Mouse (Mus musculus) intestine, embryonic 15.5 days (tissue): ENCODE data around the gene Car12. TPM values are rescaled to one million over a fixed set of nuclear protein-coding genes. Genes with fewer than 3 reads are reported as not detected.
"Not testable (repeated sequence)": the region's sequence is repeated elsewhere in the genome, so short reads cannot be mapped to it uniquely, and the experiment has no call there.

Source experiments
- ATAC-seq: fragments of 200-750 bp; cut with Nextera tagmentation; 2 replicates; pipeline ENCODE4 v1.8.0; 2017; ENCODE audit warnings: moderate TSS enrichment, moderate library complexity
- H3K27ac ChIP-seq: fragments of 300-500 bp; sonication (generic); 2 replicates; pipeline ENCODE4 v1.5.1; 2015; ENCODE audit warnings: mild to moderate bottlenecking, inconsistent platforms
- H3K27me3 ChIP-seq: fragments of 300-500 bp; sonication (generic); replicated peaks from 2 replicates; pipeline ENCODE4 v1.6.1; 2015; ENCODE audit warnings: inconsistent platforms
- H3K36me3 ChIP-seq: fragments of 300-500 bp; sonication (generic); 2 replicates; pipeline ENCODE4 v1.6.1; 2015; ENCODE audit warnings: inconsistent platforms
- H3K4me1 ChIP-seq: fragments of 300-500 bp; sonication (generic); replicated peaks from 2 replicates; pipeline ENCODE4 v1.6.1; 2015; ENCODE audit warnings: inconsistent platforms
- H3K4me2 ChIP-seq: fragments of 300-500 bp; sonication (generic); replicated peaks from 2 replicates; pipeline ENCODE4 v1.6.1; 2015; ENCODE audit warnings: mild to moderate bottlenecking, inconsistent platforms
- H3K4me3 ChIP-seq: fragments of 300-500 bp; sonication (generic); replicated peaks from 2 replicates; pipeline ENCODE4 v1.5.1; 2015; ENCODE audit warnings: inconsistent platforms
- H3K9ac ChIP-seq: fragments of 300-500 bp; sonication (generic); 2 replicates; pipeline ENCODE4 v1.6.1; 2015; ENCODE audit warnings: inconsistent platforms
- H3K9me3 ChIP-seq: fragments of 300-500 bp; sonication (generic); 2 replicates; pipeline ENCODE4 v1.6.1; 2016; ENCODE audit warnings: inconsistent platforms
- WGBS: fragments of 180-500 bp; shearing (Covaris S2); methylation state at CpG from one replicate; pipeline ENCODE4 v1.1.7; 2015; 5-methylcytosine and 5-hydroxymethylcytosine counted together
- polyA plus RNA-seq: library from polyadenylated mRNA; unstranded; fragments of >200 nt; fragmentation: Nextera tagmentation; extraction: Ambion mirVana; gene quantifications from 2 replicates; pipeline ENCODE4 v1.2.1, GENCODE M21; 2015

Car12 gene
- polyA plus RNA-seq, 1 experiment from 2014 or later = 5.2 TPM

DNA sequence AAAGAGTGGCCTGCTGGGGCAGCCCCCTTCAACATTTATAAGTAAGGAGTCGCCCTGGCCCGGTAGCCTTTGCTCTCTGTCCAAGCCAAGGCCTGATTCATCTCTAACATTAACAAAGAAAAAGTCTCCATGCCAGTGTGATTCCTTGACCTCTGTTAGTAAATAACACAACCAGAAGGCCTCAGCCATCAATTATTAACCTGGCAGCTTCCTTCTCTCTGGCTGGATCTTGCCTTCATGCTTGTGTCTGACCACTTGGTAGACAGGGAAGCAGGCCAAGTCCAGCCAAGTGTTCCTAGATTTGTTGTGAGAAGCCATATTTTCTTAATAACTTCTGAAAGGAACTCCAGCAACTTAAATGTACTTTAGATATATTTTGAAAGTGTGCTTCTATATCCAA is 23.1 kb downstream of the Car12 start:
- WGBS = 74% methylated on average over 2 of the region's 2 CpGs
- ATAC-seq = no peak
- Histone ChIP-seq H3K4me3 (no peak overlapping the region), H3K4me1 (peaks cover 13% of the 10 kb centered on the region), H3K27me3 (no peaks in the 10 kb centered on the region), H3K36me3 (no peaks in the 10 kb centered on the region), H3K4me2 (no peak overlapping the region), H3K9me3 (no peaks in the 10 kb centered on the region), H3K9ac (no peak overlapping the region), H3K27ac (no peak overlapping the region)

DNA sequence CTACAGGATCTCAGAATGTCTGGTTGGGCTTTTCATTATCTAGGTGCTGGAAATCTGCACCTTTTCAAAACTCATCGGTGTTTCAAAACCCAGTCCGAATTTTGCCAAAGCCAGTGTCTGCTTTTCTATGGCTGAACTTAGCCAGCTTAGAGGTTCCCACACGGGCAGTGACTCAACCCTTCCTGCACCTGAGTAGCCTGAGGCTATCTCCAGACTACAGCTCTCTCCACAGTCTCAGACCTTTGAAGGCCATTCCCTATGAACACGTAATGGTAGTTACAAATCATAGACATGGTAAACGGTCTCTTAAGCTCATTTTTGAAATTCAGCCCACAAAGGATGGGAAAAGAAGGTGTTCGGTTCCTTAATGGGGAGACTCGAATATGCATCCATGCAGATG is 26.0 kb downstream of the Car12 start:
- Histone ChIP-seq H3K9me3 (no peaks in the 10 kb centered on the region), H3K4me1 (peaks cover 2% of the 10 kb centered on the region; the same call in 1 of the 2 replicates), H3K4me2 (no peak overlapping the region), H3K27me3 (0 out of 2 replicates have a peak, but pooled peaks cover 3% of the 10 kb centered on the region), H3K9ac (no peak overlapping the region), H3K36me3 (no peaks in the 10 kb centered on the region), H3K27ac (no peak overlapping the region), H3K4me3 (no peak overlapping the region)
- WGBS = 84% methylated on average over 7 of the region's 7 CpGs
- ATAC-seq = no peak

GRCm38 (mm10) chr9:66744531-66744930 is 31.0 kb downstream of the Car12 start:
- H3K4me3 ChIP-seq = no peak overlapping the region
- ATAC-seq = no peak
- no peak overlapping the region for H3K9ac ChIP-seq
- H3K27ac ChIP-seq = no peak overlapping the region
- no peaks in the 10 kb centered on the region for H3K36me3 ChIP-seq
- 0 out of 2 replicates have a peak, but pooled peaks cover 3% of the 10 kb centered on the region for H3K27me3 ChIP-seq
- no peaks in the 10 kb centered on the region for H3K9me3 ChIP-seq
- 65% methylated on average over 2 of the region's 2 CpGs for WGBS
- H3K4me1 ChIP-seq = no peaks in the 10 kb centered on the region
- H3K4me2 ChIP-seq = no peak overlapping the region

DNA sequence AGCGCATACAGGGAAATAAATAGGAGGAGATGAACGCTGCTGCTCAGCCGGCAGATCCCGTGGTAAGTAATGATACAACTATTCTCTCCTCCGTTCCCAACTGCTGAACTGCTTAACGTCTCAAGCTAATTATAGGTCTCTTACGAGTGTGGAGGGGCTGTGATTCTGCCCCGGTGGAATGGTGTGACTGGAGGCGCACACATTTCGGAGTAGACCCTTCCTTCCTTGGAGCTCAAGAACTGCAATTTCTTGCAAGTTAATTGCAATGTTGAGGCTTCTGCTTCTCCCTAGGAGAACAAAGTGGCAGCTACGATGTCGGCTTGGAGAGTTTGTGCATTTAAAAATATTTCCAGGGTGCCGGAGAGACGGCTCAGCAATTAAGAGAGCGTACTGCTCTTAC is 34.9 kb downstream of the Car12 start:
- Histone ChIP-seq H3K4me1 (no peaks in the 10 kb centered on the region), H3K9me3 (no peaks in the 10 kb centered on the region), H3K4me3 (no peak overlapping the region), H3K27me3 (0 out of 2 replicates have a peak, but pooled peaks cover 3% of the 10 kb centered on the region), H3K4me2 (no peak overlapping the region), H3K9ac (no peak overlapping the region), H3K27ac (no peak overlapping the region), H3K36me3 (no peaks in the 10 kb centered on the region)
- WGBS = 80% methylated on average over 15 of the region's 15 CpGs
- ATAC-seq = no peak

GRCm38 (mm10) chr9:66752849-66753248 is 39.4 kb downstream of the Car12 start:
- no peaks in the 10 kb centered on the region for H3K9me3 ChIP-seq
- no peaks in the 10 kb centered on the region for H3K4me1 ChIP-seq
- no peak overlapping the region for H3K4me2 ChIP-seq
- WGBS = 68% methylated on average over 6 of the region's 6 CpGs
- no peak for ATAC-seq
- no peaks in the 10 kb centered on the region for H3K27me3 ChIP-seq
- no peak overlapping the region for H3K27ac ChIP-seq
- H3K4me3 ChIP-seq = no peak overlapping the region
- no peak overlapping the region for H3K9ac ChIP-seq
- H3K36me3 ChIP-seq = no peaks in the 10 kb centered on the region

GRCm38 (mm10) chr9:66760991-66761390 is 47.5 kb downstream of the Car12 start:
- no peak overlapping the region for H3K9ac ChIP-seq
- no peaks in the 10 kb centered on the region for H3K4me1 ChIP-seq
- no peaks in the 10 kb centered on the region for H3K36me3 ChIP-seq
- ATAC-seq = no peak
- H3K4me3 ChIP-seq = no peak overlapping the region
- H3K9me3 ChIP-seq = no peaks in the 10 kb centered on the region
- WGBS = 62% methylated on average over 1 of the region's 1 CpGs
- H3K4me2 ChIP-seq = no peak overlapping the region
- H3K27me3 ChIP-seq = no peaks in the 10 kb centered on the region
- no peak overlapping the region for H3K27ac ChIP-seq

DNA sequence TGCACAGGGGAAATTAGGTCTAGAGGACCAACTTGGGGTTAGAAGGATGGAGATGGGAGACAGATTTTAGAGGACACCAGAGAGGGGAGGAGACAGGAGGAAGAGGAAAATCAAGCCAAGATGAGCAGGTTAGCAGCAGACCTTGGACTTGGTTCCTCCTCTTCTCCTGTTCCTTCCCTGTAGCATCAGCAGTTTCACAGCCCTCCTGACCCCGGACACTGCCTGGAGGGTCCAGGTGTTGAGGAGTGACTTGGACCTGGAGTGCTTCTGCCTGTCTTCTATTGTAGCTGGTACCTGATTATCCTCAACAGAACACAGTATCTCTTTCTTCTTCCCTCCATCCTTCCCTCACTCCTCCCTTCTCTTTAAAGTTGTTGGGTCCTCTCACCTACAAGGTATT is 55.2 kb downstream of the Car12 start:
- no peaks in the 10 kb centered on the region for H3K36me3 ChIP-seq
- no peaks in the 10 kb centered on the region for H3K9me3 ChIP-seq
- H3K27ac ChIP-seq = peak overlapping the region; percentile 56; the same call in 1 of the 2 replicates
- H3K4me2 ChIP-seq = no peak overlapping the region
- H3K4me3 ChIP-seq = no peak overlapping the region
- no peak overlapping the region for H3K9ac ChIP-seq
- ATAC-seq = peak; percentile 39; the same call in 1 of the 2 replicates
- no peaks in the 10 kb centered on the region for H3K27me3 ChIP-seq
- WGBS = 92% methylated on average over 1 of the region's 1 CpGs
- 0 out of 2 replicates have a peak, but pooled peaks cover 2% of the 10 kb centered on the region for H3K4me1 ChIP-seq

- no peaks in the 10 kb centered on the region for H3K9me3 ChIP-seq
- no peaks in the 10 kb centered on the region for H3K27me3 ChIP-seq
- no peak overlapping the region for H3K4me2 ChIP-seq
- no peak overlapping the region for H3K4me3 ChIP-seq
- peak; percentile 97 for ATAC-seq
- H3K9ac ChIP-seq = no peak overlapping the region
- 46% methylated on average over 3 of the region's 3 CpGs for WGBS
- no peaks in the 10 kb centered on the region for H3K36me3 ChIP-seq
- 0 out of 2 replicates have a peak, but pooled peaks cover 2% of the 10 kb centered on the region for H3K4me1 ChIP-seq
- peak overlapping the region; percentile 56; the same call in 1 of the 2 replicates for H3K27ac ChIP-seq
These were observed 55.8 kb downstream of the Car12 start for GRCm38 (mm10) chr9:66769275-66769674.

GRCm38 (mm10) chr9:66770701-66771100 is 57.2 kb downstream of the Car12 start:
- Histone ChIP-seq H3K36me3 (no peaks in the 10 kb centered on the region), H3K4me3 (no peak overlapping the region), H3K9me3 (no peaks in the 10 kb centered on the region), H3K4me1 (0 out of 2 replicates have a peak, but pooled peaks cover 2% of the 10 kb centered on the region), H3K4me2 (no peak overlapping the region), H3K27me3 (no peaks in the 10 kb centered on the region), H3K27ac (no peak overlapping the region), H3K9ac (no peak overlapping the region)
- ATAC-seq = no peak

GRCm38 (mm10) chr9:66784552-66784951 is 71.1 kb downstream of the Car12 start:
- H3K4me1 ChIP-seq, H3K4me3 ChIP-seq, H3K27ac ChIP-seq, H3K9ac ChIP-seq, ATAC-seq, H3K36me3 ChIP-seq, H3K9me3 ChIP-seq, H3K27me3 ChIP-seq, H3K4me2 ChIP-seq: not testable (repeated sequence)
- WGBS = 83% methylated on average over 1 of the region's 3 CpGs

DNA sequence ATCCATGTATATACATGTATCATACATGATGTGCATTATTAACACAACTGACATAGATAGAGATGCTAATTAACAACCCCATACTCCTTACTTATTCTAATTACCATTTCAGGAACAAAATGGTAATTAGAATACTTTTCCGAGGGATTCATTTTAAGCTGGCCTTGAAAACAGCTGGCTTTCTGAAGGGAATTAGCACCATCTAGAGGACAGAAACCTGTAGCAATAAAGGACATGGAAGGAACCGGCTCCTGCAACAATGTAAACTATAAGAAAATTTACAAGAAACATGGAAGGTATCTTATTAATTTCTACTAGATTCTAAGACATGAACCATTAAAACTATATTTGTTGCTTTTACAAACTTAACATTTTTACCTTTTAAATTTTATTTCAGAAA is 74.3 kb downstream of the Car12 start:
- no peaks in the 10 kb centered on the region for H3K4me1 ChIP-seq
- H3K27ac ChIP-seq = no peak overlapping the region
- H3K4me2 ChIP-seq = no peak overlapping the region
- no peaks in the 10 kb centered on the region for H3K36me3 ChIP-seq
- no peaks in the 10 kb centered on the region for H3K9me3 ChIP-seq
- no peaks in the 10 kb centered on the region for H3K27me3 ChIP-seq
- H3K9ac ChIP-seq = no peak overlapping the region
- no peak overlapping the region for H3K4me3 ChIP-seq
- 2% methylated on average over 2 of the region's 2 CpGs for WGBS
- ATAC-seq = no peak

GRCm38 (mm10) chr9:66794629-66795463 is 81.4 kb downstream of the Car12 start:
- Histone ChIP-seq H3K9me3 (no peaks in the 10 kb centered on the region), H3K4me1 (no peaks in the 10 kb centered on the region), H3K36me3 (no peaks in the 10 kb centered on the region), H3K27ac (peak overlapping the region; percentile 90), H3K4me2 (peak overlapping the region; percentile 90), H3K9ac (peak overlapping the region; percentile 72), H3K4me3 (peak overlapping the region; percentile 60), H3K27me3 (no peaks in the 10 kb centered on the region)
- WGBS = 2% methylated on average over 43 of the region's 43 CpGs
- peak; percentile 57 for ATAC-seq
